Mouse (Mus musculus) liver, embryonic 15.5 days (tissue): ENCODE results near the gene Pitpnm1. TPM values are rescaled to one million over a fixed set of nuclear protein-coding genes. Genes with fewer than 3 reads are reported as not detected.
A peak's percentile ranks its signal among the peaks of the same experiment; 100 is the strongest.

Experiments used
- ATAC-seq: fragments of 200-750 bp; cut with Nextera tagmentation; 2 replicates; pipeline ENCODE4 v1.8.0; 2017; ENCODE audit warnings: moderate number of reproducible peaks, mild to moderate bottlenecking, moderate library complexity; ENCODE audit not compliant: insufficient read depth
- H3K27ac ChIP-seq: fragments of 300-500 bp; sonication (generic); replicated peaks from 2 replicates; pipeline ENCODE4 v1.5.1; 2015; ENCODE audit warnings: mild to moderate bottlenecking, inconsistent platforms
- H3K27me3 ChIP-seq: fragments of 300-500 bp; sonication (generic); 2 replicates; pipeline ENCODE4 v1.6.1; 2015; ENCODE audit warnings: mild to moderate bottlenecking, inconsistent platforms
- H3K36me3 ChIP-seq: fragments of 300-500 bp; sonication (generic); replicated peaks from 2 replicates; pipeline ENCODE4 v1.6.1; 2015; ENCODE audit warnings: moderate library complexity, mild to moderate bottlenecking, inconsistent platforms
- H3K4me1 ChIP-seq: fragments of 300-500 bp; sonication (generic); replicated peaks from 2 replicates; pipeline ENCODE4 v1.6.1; 2015; ENCODE audit warnings: inconsistent platforms
- H3K4me2 ChIP-seq: fragments of 300-500 bp; sonication (generic); 2 replicates; pipeline ENCODE4 v1.6.1; 2015; ENCODE audit warnings: moderate library complexity, mild to moderate bottlenecking, inconsistent platforms
- H3K4me3 ChIP-seq: fragments of 300-500 bp; sonication (generic); replicated peaks from 2 replicates; pipeline ENCODE4 v1.5.1; 2015; ENCODE audit warnings: mild to moderate bottlenecking, inconsistent platforms
- H3K9ac ChIP-seq: fragments of 300-500 bp; sonication (generic); 2 replicates; pipeline ENCODE4 v1.6.1; 2015; ENCODE audit warnings: moderate library complexity, mild to moderate bottlenecking, inconsistent platforms
- H3K9me3 ChIP-seq: fragments of 300-500 bp; sonication (generic); replicated peaks from 2 replicates; pipeline ENCODE4 v1.6.1; 2016; ENCODE audit warnings: inconsistent platforms
- WGBS: fragments of 180-500 bp; shearing (Covaris S2); methylation state at CpG from one replicate; pipeline ENCODE4 v1.1.7; 2015; ENCODE audit warnings: mixed read lengths; ENCODE audit not compliant: insufficient replicate concordance; 5-methylcytosine and 5-hydroxymethylcytosine counted together
- polyA plus RNA-seq: library from polyadenylated mRNA; unstranded; fragments of >200 nt; fragmentation: Nextera tagmentation; extraction: Ambion mirVana; gene quantifications from 2 replicates; pipeline ENCODE4 v1.2.1, GENCODE M21; 2015

The Pitpnm1 gene
- polyA plus RNA-seq, 1 experiment from 2014 or later: 6.0 TPM

GRCm38 (mm10) chr19:4149764-4150461 lies 50.1 kb downstream of the Pitpnm1 start:
- no peak overlapping the region; the same call in 1 of the 2 replicates for H3K4me3 ChIP-seq
- peaks cover 37% of the 10 kb centered on the region for H3K36me3 ChIP-seq
- peak overlapping the region; percentile 85 for H3K4me2 ChIP-seq
- H3K9ac ChIP-seq: no peak overlapping the region
- H3K4me1 ChIP-seq: peaks cover 57% of the 10 kb centered on the region
- no peaks in the 10 kb centered on the region for H3K9me3 ChIP-seq
- H3K27me3 ChIP-seq: no peaks in the 10 kb centered on the region
- H3K27ac ChIP-seq: no peak overlapping the region; the same call in 1 of the 2 replicates
- 86% methylated on average over 17 of the region's 17 CpGs for WGBS
- ATAC-seq: no peak

GRCm38 (mm10) chr19:4150567-4151487 lies 51.0 kb downstream of the Pitpnm1 start:
- peaks cover 63% of the 10 kb centered on the region for H3K4me1 ChIP-seq
- H3K4me2 ChIP-seq: no peak overlapping the region
- H3K9ac ChIP-seq: no peak overlapping the region
- H3K9me3 ChIP-seq: no peaks in the 10 kb centered on the region
- no peak overlapping the region; the same call in 1 of the 2 replicates for H3K27ac ChIP-seq
- no peak overlapping the region for H3K4me3 ChIP-seq
- ATAC-seq: no peak
- H3K27me3 ChIP-seq: no peaks in the 10 kb centered on the region
- WGBS: 84% methylated on average over 22 of the region's 22 CpGs
- peaks cover 43% of the 10 kb centered on the region for H3K36me3 ChIP-seq

GRCm38 (mm10) chr19:4151488-4151860 lies 51.7 kb downstream of the Pitpnm1 start:
- H3K4me1 ChIP-seq: peaks cover 64% of the 10 kb centered on the region
- H3K4me2 ChIP-seq: no peak overlapping the region

DNA sequence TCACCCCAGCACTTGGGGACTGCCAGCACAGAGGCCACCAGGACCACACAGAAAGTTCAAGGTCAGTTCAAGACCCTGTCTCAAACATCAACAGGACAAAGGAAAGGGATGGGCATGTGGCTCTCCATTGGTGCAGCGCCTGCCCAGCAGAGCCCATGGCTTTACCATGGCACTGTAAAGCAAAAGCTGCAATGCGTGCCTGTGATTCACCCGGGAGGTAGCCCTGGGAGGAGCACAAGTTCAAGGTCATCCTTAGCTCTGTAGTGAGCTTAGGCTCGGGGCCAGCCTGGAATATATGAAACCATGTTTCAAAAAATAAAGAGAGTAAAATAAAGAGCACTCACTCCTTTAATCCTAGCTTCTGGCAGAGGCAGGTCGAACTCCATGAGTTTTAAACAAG lies 52.1 kb downstream of the Pitpnm1 start:
- Histone ChIP-seq H3K4me1 (peaks cover 60% of the 10 kb centered on the region), H3K27me3 (no peaks in the 10 kb centered on the region), H3K36me3 (peaks cover 53% of the 10 kb centered on the region), H3K27ac (no peak overlapping the region), H3K9me3 (no peaks in the 10 kb centered on the region), H3K9ac (no peak overlapping the region), H3K4me2 (no peak overlapping the region), H3K4me3 (no peak overlapping the region)
- ATAC-seq: no peak
- WGBS: 71% methylated on average over 5 of the region's 5 CpGs

More at GRCm38 (mm10) chr19:4151488-4151860, 51.7 kb downstream of the Pitpnm1 start:
- WGBS: 68% methylated on average over 5 of the region's 5 CpGs
- H3K4me3 ChIP-seq: no peak overlapping the region
- H3K9ac ChIP-seq: no peak overlapping the region
- no peaks in the 10 kb centered on the region for H3K27me3 ChIP-seq
- no peaks in the 10 kb centered on the region for H3K9me3 ChIP-seq
- H3K27ac ChIP-seq: no peak overlapping the region
- peaks cover 49% of the 10 kb centered on the region for H3K36me3 ChIP-seq
- ATAC-seq: no peak

GRCm38 (mm10) chr19:4152445-4153231 lies 52.8 kb downstream of the Pitpnm1 start:
- ATAC-seq: no peak
- H3K4me1 ChIP-seq: peaks cover 53% of the 10 kb centered on the region
- H3K4me3 ChIP-seq: no peak overlapping the region
- 83% methylated on average over 8 of the region's 8 CpGs for WGBS
- H3K27me3 ChIP-seq: no peaks in the 10 kb centered on the region
- no peak overlapping the region for H3K27ac ChIP-seq
- H3K9me3 ChIP-seq: no peaks in the 10 kb centered on the region
- H3K9ac ChIP-seq: no peak overlapping the region
- peaks cover 61% of the 10 kb centered on the region for H3K36me3 ChIP-seq
- no peak overlapping the region for H3K4me2 ChIP-seq

DNA sequence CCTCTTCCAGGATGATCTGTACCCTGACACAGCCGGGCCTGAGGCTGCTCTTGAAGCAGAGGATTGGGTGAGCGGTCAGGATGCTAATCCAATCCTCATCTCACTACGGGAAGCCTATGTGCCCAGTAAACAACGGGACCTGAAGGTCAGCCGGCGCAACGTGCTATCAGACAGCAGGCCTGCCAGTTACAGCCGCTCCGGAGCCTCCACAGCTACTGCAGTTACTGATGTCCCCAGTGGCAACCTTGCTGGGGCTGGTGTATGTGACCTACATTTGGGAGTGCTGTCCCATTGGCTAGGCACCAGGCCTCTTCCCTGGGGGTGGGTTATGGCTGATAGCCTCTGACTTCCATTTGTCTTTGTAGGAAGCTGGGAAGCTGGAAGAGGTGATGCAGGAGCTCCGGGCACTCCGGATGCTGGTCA lies 53.4 kb downstream of the Pitpnm1 start, which contains the start of gene Ptprcap:
TSS of gene Ptprcap (plus strand) at position 373 of the 423 bp plus-strand sequence.
- no peak for ATAC-seq

GRCm38 (mm10) chr19:4154437-4155222 lies 54.8 kb downstream of the Pitpnm1 start:
- H3K9me3 ChIP-seq: no peaks in the 10 kb centered on the region
- 16% methylated on average over 13 of the region's 13 CpGs for WGBS
- peak overlapping the region; percentile 37 for H3K4me2 ChIP-seq
- H3K4me1 ChIP-seq: peaks cover 34% of the 10 kb centered on the region
- peak overlapping the region; percentile 22; the same call in 1 of the 2 replicates for H3K4me3 ChIP-seq
- peaks cover 81% of the 10 kb centered on the region for H3K36me3 ChIP-seq
- ATAC-seq: no peak
- H3K27ac ChIP-seq: peak overlapping the region; percentile 22; the same call in 1 of the 2 replicates
- 0 out of 2 replicates have a peak overlapping the region, but pooled peaks have one; percentile 15 for H3K9ac ChIP-seq
- H3K27me3 ChIP-seq: no peaks in the 10 kb centered on the region

More for the DNA sequence above, 53.4 kb downstream of the Pitpnm1 start, which contains the start of gene Ptprcap:
- peaks cover 67% of the 10 kb centered on the region for H3K36me3 ChIP-seq
- no peaks in the 10 kb centered on the region for H3K27me3 ChIP-seq
- no peaks in the 10 kb centered on the region for H3K9me3 ChIP-seq
- H3K9ac ChIP-seq: no peak within 1 kb of the TSS
- WGBS: 80% methylated on average over 11 of the region's 11 CpGs
- peak within 1 kb of the TSS; percentile 20; the same call in 1 of the 2 replicates for H3K27ac ChIP-seq
- H3K4me1 ChIP-seq: peaks cover 47% of the 10 kb centered on the region
- H3K4me2 ChIP-seq: peak within 1 kb of the TSS; percentile 37
- H3K4me3 ChIP-seq: no peak within 1 kb of the TSS

DNA sequence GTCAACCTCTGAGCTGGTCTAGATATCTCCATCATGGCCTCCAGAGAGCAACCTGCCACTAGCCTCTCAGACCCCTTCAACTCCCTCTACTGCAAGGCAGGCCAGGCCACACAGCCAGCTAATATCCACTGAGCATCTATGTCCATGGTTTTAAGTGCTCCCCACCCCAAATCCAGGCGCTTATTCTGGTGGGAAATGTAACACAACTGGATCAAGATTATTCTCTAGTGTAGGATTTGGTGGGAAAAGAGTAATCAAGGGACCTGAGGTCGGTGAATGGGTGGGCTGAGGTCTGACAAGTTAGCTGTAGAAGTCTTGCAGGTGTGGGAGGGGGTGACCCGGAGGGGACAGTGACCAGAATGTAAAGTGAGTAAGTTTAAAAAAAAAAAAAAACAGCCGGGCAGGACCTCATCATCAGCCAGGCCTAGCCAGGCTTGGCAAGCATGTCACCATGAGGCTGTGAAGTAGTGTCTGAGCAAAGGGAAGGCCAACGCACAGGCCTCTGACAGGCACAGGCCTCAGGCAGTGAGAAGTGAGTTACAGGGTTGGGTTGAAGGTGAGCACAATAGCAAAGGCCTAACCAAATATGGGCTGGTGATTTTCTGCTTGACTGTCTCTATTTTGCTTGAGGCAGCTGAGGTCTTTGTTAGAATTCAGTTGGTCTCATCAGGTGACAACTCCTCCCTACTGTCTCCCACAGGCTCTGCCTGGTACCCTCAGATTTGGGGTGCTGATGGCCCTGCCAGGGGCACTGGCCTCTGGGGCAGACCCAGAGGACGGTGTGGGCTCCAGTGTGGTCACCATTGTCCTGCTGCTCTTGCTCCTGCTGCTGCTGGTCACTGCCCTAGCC lies 55.6 kb downstream of the Pitpnm1 start:
- Histone ChIP-seq H3K4me2 (peak overlapping the region; percentile 37), H3K9ac (0 out of 2 replicates have a peak overlapping the region, but pooled peaks have one; percentile 15), H3K9me3 (no peaks in the 10 kb centered on the region), H3K27ac (0 out of 2 replicates have a peak overlapping the region, but pooled peaks have one; percentile 22), H3K27me3 (no peaks in the 10 kb centered on the region), H3K4me3 (peak overlapping the region; percentile 22; the same call in 1 of the 2 replicates), H3K36me3 (peaks cover 81% of the 10 kb centered on the region), H3K4me1 (peaks cover 28% of the 10 kb centered on the region)
- no peak for ATAC-seq
- WGBS: 47% methylated on average over 6 of the region's 6 CpGs

GRCm38 (mm10) chr19:4156073-4156579 lies 56.3 kb downstream of the Pitpnm1 start:
- Histone ChIP-seq H3K4me1 (peaks cover 33% of the 10 kb centered on the region), H3K36me3 (peaks cover 80% of the 10 kb centered on the region), H3K9ac (no peak overlapping the region), H3K9me3 (no peaks in the 10 kb centered on the region), H3K27ac (0 out of 2 replicates have a peak overlapping the region, but pooled peaks have one; percentile 22), H3K4me2 (0 out of 2 replicates have a peak overlapping the region, but pooled peaks have one; percentile 37), H3K27me3 (no peaks in the 10 kb centered on the region), H3K4me3 (no peak overlapping the region)
- no peak for ATAC-seq
- WGBS: 71% methylated on average over 20 of the region's 20 CpGs
